Mouse (Mus musculus) embryo, embryonic 11.5 days (tissue): Measurements from ENCODE around the gene Syn3.
"Not testable (repeated sequence)": the region's sequence is repeated elsewhere in the genome, so short reads cannot be mapped to it uniquely, and the experiment has no call there.

Experiments used
- DNase-seq: peaks from one replicate; pipeline ENCODE4 v3.0.0-alpha.2; 2012; ENCODE audit warnings: low read depth, low spot score

Gene Syn3

GRCm38 (mm10) chr10:86052818-86053522 lies 445.7 kb downstream of the Syn3 start:
- no peak for DNase-seq

GRCm38 (mm10) chr10:86050522-86050921 lies 448.2 kb downstream of the Syn3 start:
- DNase-seq: no peak

GRCm38 (mm10) chr10:86047786-86048185 lies 450.9 kb downstream of the Syn3 start:
- DNase-seq: no peak

GRCm38 (mm10) chr10:86046371-86046770 lies 452.3 kb downstream of the Syn3 start:
- DNase-seq: no peak

- DNase-seq: no peak
Measured at GRCm38 (mm10) chr10:86044066-86044465, 454.6 kb downstream of the Syn3 start.

GRCm38 (mm10) chr10:86043651-86044050 lies 455.0 kb downstream of the Syn3 start:
- DNase-seq: no peak

GRCm38 (mm10) chr10:86034007-86034728 lies 464.5 kb downstream of the Syn3 start:
- no peak for DNase-seq

- no peak for DNase-seq
Measured at GRCm38 (mm10) chr10:86032517-86032916, 466.2 kb downstream of the Syn3 start.

GRCm38 (mm10) chr10:86030743-86031142 lies 468.0 kb downstream of the Syn3 start:
- no peak for DNase-seq

- not testable (repeated sequence) for DNase-seq
Measured at GRCm38 (mm10) chr10:86026807-86027206, 471.9 kb downstream of the Syn3 start.

- DNase-seq: no peak
Measured at GRCm38 (mm10) chr10:86026354-86026753, 472.3 kb downstream of the Syn3 start.

- DNase-seq: no peak
Measured at GRCm38 (mm10) chr10:86025906-86026305, 472.8 kb downstream of the Syn3 start.

- no peak for DNase-seq
Measured at GRCm38 (mm10) chr10:86023149-86023548, 475.5 kb downstream of the Syn3 start.

GRCm38 (mm10) chr10:86022474-86022816 lies 476.3 kb downstream of the Syn3 start:
- DNase-seq: no peak

GRCm38 (mm10) chr10:86021749-86022473 lies 476.8 kb downstream of the Syn3 start, which contains the start of gene Fbxo7:
TSS of gene Fbxo7 (plus strand) at chr10:86021972.
- peak; percentile 85 for DNase-seq

GRCm38 (mm10) chr10:86021408-86021748 lies 477.3 kb downstream of the Syn3 start:
- no peak for DNase-seq

GRCm38 (mm10) chr10:86018813-86019212 lies 479.9 kb downstream of the Syn3 start:
- no peak for DNase-seq

GRCm38 (mm10) chr10:86017781-86018180 lies 480.9 kb downstream of the Syn3 start:
- DNase-seq: no peak

- DNase-seq: no peak
Measured at GRCm38 (mm10) chr10:86011781-86012180, 486.9 kb downstream of the Syn3 start, which contains the start of gene Bpifc. TSS of gene Bpifc (minus strand) at chr10:86011895.

GRCm38 (mm10) chr10:86011172-86011571 lies 487.5 kb downstream of the Syn3 start:
- DNase-seq: no peak

- DNase-seq: no peak
Measured at GRCm38 (mm10) chr10:86010636-86011035, 488.1 kb downstream of the Syn3 start.

- no peak for DNase-seq
Measured at GRCm38 (mm10) chr10:86009688-86010087, 489.0 kb downstream of the Syn3 start.
